Mouse (Mus musculus): Measurements from ENCODE around the gene Rnf146. TPM values are rescaled to one million over a fixed set of nuclear protein-coding genes. Genes with fewer than 3 reads are reported as not detected.

The Rnf146 gene
- polyA plus RNA-seq (2012; rRNA removed): 92.0 and 96.6 TPM in 2 replicates

GRCm38 (mm10) chr10:29362197-29362900, at the start of gene Rnf146:
Gene Rnf146 (minus strand): TSS chr10:29362442.

DNA sequence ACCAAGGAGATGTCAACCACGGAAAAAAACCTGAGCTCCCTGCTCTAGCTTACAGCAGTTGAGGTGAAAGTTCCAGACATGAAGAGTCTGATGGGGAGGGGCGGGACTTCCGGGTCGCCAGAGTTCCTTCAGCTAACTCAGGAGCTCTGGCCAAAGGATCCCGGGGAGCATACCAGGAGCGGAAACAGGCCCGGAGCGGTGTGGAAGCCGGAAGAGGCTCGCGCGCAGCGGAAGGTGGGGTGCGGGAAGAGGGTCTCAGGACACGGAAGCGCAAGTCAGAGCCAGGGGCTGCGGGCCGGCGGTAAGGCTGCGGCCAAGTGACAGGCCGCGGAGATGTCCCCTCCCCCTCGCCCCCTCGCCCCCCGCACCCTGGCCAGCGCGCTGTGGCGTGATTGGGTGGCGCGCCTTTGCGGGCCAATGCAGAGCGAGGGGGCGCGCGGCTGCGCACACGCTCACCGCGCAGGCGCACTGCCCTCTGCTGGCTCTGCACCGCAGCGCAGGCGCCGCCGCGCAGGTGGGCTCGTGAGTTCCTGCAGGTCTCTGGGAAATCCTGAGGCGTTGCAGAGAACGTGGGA, 49.1 kb downstream of the Rnf146 start, which contains the start of gene Echdc1:
Echdc1 (plus strand) TSS at position 103 of the 575 bp plus-strand sequence.

Other genes starting within 250 kb of the Rnf146 start
- gene Soga3, start 218.6 kb downstream of the Rnf146 start, polyA plus RNA-seq (2012; rRNA removed): 64.3 and 73.5 TPM in 2 replicates
- gene Gm49353, start 163.5 kb downstream of the Rnf146 start, polyA plus RNA-seq (2012; rRNA removed): 11.6 and 11.9 TPM in 2 replicates
- gene 9330159F19Rik, start 150.8 kb downstream of the Rnf146 start, polyA plus RNA-seq (2012; rRNA removed): 48.0 and 54.4 TPM in 2 replicates
- gene Echdc1, start 49.3 kb downstream of the Rnf146 start, polyA plus RNA-seq (2012; rRNA removed): 14.0 and 14.8 TPM in 2 replicates
- 6.6 and 8.7 TPM in 2 replicates for gene Rspo3, start 173.4 kb upstream of the Rnf146 start, polyA plus RNA-seq (2012; rRNA removed)